Mouse (Mus musculus) R1 (cell line): ENCODE measurements around the gene Get4.

Source experiments
- DNase-seq: peaks from one replicate; pipeline ENCODE4 v3.0.0-alpha.2; 2018; ENCODE audit warnings: low read depth, low spot score

Gene Get4

DNA sequence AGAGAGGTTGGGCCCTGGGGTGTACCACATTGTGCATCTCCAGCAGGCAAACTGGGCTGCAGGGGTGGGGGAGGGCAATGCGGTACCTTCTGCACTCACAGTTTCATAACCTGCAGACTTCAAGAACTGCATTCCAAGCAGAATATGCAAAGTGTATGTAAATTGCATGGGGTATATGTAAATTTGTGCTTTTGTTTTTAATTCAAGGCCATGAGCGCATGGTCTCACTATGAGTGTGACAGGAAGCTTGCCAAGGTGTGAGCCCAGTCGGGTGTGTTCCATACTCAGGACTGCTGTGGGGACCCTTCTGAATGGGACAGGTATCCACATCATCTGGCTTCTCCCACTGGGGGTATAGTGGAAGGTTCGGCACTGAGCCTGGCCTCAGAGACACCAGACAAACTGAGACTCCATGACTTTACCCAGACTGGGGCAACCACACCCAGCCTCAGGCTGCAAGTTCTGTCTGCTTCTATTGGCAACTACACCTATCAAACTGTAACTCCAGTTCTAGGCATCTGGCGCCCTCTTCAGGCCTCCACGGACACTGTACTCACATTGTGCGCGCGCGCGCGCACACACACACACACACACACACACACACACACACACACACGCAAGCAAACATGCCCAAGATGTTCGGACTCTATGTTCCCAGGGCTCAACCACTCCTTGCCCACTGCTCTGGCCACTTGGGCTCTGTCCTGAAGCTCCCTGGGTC is 31.5 kb downstream of the Get4 start:
- DNase-seq, result peak; percentile 78

DNA sequence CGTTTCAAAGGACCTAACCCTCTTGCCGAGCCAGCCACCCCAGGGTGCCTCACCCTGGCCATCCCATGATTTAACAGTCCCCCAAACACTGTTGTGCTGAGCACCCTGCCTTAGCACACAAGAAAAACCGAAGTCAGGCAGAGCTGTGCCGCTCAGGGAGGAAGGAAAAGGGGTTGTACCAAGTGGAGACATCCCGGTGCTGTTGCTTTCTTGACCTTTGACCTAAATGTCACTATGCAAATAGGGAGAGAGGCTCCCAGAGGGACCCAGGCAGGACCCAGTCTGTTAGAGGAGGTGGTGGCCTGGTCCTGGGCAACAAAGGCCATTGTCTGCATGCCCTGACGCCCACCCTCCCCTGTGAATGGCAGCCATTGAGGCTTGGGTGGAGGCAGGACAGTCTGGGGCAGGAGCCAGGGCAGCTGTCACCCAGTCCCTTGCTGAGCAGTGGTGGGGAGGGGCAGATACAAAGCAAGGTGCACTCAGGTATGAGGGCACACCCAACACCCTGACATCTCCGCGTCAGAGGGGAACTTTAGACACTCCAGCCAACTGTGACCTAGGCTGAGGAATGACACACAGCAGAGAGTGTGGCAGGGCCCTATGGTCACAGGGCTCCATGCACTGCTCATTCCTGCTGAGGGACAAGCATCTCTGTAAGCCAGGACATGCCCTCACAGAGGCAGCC is 33.4 kb downstream of the Get4 start:
- DNase-seq, result peak; percentile 62

DNA sequence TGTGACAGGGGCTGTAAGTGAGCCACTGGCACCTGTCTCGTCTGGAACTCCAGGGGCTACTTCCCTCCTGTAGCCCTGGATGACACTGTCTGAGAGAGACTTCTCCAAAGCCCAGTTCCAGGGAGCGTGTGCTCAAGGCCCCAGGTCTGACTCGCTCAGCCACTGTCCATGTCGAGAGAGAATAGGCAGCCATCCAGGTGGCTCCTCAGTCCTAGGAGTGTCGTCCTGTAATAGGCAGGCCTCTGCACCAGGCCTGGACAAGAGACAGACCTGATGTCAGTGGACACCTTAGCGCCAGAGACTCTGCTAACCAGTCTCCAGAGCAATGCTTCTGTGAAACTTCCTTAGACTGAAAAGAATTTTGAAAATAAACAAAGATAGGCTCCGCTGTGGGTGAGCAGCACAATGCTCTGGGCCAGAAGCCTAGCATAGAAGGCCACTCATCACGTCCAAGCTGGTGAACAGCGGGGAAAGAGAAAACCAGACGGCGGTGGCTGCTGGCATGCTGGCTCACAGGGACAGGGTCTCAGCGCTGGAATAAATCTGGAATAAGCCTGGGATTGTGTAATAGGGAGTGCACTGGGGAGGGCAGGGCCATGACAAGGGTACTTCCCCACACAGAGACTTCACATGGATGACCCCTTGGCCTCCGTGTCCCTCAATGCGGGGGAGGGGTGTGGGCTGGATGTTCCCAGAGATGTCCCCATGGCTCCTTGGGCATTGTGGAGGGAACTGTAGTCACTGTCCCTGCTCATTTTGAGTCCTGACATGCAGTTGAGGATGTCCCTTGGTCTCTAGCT is 34.2 kb downstream of the Get4 start:
- no peak for DNase-seq

DNA sequence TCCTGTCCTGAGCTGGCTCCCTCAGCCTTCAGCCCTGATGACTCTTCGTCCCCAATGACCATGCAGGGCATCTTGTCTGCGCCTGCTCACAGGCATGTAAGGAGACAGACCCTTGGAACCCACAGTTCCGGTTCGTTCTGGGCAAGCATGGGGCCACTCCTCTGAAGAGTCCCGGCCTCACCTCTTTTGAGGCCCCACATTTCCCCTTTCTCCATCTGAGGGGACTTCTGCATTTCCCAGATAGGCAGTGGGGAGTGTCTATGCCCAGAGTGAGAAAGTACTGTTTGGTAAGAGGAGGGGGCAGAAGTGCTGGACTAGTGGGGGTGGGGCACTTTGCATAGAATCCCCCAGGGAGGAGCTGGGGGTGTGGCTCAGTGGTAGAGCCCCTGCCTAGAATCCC is 35.0 kb downstream of the Get4 start:
- peak; percentile 58 for DNase-seq

DNA sequence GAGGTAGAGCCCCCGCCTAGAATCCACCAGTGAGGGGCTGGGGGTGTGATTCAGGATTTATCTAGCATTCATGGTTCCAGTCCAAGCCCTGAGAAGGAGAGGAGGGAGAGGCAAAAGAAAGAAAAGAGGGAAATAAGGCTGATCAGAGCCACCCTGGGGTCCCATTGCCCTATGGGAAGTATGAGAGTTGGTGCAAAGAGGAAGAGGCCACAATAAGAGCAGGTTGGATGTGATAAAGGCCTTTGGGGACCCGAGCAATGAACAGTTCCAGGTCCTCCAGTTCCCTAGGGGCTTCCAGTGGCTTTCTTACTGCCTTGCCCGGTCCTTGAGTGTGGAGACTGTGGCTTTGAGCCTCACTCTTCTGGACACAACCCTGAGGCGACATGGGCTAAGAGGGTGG is 35.7 kb downstream of the Get4 start:
- no peak for DNase-seq

DNA sequence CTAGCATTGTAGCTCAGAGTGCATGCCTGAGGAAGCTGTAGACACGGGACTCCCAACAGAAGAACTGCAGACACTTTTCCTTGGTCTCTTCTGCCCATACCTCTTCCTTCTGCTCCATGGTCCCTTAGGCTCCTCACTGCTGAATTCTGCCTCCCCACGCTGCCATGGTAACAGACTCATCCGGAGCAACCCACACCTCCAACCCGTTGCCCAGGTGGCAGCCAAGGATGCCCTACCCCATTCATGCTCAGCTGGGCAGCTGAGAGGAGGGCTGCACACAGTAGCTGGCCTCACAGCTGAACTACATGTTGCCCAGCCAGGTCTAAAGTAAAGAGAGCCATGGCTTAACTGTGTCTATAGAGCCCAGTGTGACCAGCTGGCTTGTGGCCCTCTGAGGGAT is 36.5 kb downstream of the Get4 start:
- no peak for DNase-seq

DNA sequence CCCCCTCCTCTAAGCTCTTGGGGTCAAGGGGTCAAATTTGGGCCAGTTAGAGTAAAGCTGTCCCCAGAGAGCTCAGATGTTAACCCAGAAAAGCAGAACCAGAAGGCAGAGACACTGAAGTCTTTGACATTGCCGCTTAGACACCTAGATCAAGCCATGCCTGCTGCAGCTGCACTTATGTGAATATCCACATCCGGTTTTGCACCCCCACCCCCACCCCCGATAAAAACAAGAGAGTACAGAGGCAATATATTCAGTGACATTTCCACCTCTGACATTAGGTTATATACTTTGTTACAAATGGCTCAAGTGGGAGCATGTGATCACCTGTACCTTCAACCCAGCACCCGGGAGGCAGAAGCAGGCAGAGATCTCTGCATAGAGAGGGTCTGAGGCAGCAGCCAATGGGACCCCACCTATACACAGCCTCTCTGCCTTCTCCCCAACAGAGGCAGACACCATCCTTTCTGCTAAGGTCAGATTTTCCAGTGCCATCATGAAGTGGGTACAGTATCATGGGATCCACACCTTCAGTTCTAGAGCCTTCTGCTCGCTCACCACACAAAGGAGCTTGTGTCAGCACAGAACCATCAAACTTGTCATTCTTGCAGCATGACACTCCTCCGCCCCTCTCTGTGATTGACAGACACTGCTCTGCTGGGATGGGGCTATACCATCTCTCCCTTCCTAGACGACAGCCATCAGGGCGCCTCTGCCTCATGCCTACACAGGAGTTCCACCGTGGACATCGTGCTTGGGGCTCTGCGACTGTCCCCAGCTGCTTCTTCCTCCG is 38.5 kb downstream of the Get4 start:
- DNase-seq, result no peak

DNA sequence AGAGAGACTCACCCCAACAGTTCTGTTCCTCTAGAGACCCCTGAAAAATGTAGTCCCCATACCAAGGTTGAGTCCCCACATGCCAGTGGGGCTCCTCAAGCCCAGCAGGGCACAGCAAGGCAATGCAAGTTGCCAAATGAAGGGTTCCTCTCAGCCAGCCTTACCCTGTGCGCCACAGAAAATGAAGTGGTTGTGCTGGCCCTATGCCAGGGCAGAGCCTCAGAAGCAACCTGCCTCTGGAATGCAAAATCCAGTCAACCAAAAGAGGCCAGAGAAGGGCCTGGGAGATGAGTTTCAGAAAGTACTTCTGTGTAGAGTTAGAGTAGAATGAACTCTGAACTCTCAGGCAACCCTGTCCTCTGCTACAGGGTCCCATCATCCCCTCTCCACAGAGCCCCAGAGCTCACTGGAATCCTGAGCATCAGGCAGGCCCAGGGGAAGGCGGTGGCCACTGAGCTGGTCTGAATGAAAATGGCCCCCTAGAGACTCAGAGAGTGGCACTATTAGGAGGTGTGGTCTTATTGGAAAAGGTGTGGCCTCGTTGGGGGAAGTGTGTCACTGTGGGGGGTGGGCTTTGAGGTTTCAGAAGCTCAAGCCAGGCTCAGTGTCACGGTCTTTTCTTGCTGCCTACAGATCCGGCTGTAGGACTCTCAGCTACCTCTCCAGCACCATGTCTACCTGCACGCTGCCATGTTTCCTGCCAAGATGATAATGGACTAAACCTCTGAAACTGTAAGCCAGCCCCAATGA is 39.9 kb downstream of the Get4 start:
- DNase-seq, result peak; percentile 79

DNA sequence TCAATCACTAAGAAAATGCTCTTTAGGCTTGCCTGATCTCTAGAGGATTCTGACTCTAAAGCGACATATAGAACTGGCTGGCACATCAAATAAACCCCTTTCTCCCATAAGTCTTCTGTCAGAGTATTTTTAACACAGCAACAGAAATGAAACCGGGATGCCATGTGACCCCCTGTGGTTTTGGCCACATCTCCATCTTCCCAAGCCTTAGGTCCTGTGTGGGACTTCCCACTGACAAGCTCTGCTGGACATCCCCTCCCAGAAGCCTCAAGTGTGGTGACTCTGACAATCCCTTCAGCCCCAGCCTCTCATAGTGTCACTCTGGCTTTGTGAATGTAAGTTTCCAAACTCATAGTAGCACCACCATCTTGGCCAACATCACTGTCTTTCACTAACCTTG is 42.0 kb downstream of the Get4 start:
- DNase-seq, result no peak

DNA sequence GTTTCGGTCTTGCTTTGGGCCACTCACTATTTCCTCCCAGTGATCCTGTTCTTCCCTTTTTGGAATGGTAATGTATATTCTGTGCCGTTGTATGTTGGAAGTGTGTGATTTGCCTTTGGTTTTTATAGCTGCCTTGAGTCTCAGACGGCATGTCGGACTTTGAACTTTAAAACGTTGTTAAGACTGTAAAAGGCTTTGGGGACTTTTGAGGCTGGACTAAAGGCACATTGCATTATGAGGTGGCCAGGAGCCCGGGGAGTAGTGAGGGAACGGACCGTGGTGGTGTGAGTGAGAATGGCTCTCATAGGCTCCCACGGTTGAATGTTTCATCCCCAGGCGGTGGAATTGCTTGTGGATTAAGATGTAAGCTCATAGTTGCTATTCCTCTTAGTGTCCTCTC is 45.0 kb downstream of the Get4 start:
- DNase-seq, result no peak

DNA sequence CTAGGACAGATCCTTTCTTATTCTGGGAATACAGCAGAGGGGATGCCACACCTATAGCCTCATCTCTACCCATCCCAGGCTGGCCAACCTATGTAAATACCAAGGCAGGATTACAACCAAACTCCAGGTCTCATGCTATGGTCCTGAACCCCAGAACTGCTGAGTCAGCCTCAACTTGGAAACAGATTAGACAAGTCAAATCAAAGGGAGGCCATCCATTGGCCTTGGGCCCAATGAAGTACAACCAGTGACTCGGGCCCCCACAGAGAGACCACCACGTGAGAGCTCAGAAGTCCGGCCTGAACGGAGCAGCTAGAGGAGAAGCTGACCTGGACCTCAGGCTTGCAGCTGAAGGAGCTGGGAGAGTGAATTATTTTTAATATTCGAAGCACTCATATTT is 45.6 kb downstream of the Get4 start:
- DNase-seq, result no peak

DNA sequence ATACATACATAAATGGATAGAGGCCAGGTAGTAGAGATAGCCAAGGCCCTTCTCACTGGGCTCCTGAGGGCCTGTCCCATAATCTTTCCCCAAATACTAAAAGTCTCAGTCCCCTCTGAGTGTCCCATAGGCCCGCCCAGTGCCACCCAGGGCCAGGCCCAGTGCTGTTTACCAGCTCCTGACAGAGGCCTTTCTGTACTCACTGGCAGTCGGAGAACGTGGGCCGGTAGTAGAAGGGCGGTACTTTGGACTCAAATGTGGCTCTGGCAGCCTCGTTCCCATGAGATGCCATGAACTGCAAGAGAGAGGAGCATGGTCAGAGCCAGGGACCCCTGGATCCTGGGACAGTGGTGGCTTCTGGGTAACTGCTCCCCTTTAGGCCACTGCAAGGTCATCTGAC is 50.0 kb downstream of the Get4 start:
- DNase-seq, result no peak

DNA sequence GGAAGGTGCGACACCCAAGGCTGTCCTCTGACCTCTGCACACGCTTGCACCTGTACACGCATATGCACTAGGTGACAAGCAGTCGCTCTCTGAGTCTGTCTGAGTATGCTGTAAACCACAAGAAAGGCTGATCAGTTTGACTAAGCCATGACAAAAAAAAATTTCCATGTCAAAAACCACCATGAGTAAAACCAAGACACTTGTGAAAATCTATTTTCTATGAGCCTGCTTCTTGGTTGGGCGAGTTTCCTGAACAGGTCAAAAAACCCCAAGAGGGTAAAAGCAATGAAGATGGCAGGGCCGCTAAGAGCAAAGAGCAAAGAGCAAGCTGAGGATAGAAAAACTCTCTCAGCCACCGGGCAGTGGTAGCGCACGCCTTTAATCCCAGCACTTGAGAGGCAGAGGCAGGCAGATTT is 51.5 kb downstream of the Get4 start:
- DNase-seq, result no peak

DNA sequence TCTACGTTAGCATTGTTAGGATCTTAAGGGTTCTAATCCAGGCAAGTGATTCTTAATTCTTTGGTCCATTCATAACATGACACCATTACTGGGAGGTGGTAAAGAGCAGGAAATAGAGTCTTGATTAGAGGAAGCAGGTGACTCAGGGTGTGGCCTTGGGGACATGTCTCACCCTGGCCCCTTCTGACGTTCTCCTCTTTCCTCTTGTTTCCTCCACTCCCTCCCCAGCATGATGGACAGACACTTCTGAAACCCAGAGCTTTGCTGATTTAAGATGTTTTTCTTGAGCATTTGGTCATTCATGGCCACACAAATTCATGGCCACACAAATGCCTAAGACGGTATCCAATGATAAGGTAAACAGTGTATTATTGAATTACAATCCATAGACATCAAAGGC is 57.8 kb downstream of the Get4 start:
- DNase-seq, result no peak

DNA sequence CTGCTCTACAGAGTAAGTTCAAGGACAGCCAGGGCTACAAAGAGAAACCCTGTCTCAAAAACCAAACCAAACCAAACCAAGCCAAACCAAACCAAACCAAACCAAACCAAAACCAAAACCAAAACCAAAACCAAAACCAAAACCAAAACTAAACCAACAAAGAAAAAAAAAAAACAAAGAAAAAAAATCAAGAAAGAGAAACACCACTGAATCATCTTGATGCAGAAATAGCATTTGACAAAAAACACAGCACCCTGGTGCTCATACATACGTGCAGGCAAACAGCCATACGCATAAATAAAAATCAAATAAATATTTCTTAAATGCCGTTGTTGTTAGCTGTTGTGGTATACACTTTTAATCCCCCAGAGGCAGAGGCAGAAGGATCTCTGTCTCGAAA is 58.4 kb downstream of the Get4 start:
- DNase-seq, result no peak

DNA sequence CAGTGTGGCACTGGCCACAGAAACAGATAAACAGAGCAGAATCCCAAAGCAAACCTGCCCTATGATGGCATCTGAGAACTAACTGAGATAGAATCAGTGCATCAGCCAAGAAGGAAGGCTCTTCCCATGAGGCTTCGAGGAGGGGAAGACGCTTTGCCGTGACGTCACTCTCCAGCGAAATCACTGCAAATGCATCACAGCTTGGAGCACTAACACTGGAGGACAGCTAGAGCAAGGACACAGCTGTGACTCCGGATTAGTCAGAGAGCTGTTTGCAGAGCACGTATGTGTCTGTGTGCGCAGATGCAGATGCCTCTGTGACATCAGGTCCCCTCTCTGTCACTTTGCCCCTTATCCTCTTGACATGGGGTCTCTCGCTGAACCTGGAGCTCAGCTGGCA is 59.7 kb downstream of the Get4 start:
- DNase-seq, result no peak

DNA sequence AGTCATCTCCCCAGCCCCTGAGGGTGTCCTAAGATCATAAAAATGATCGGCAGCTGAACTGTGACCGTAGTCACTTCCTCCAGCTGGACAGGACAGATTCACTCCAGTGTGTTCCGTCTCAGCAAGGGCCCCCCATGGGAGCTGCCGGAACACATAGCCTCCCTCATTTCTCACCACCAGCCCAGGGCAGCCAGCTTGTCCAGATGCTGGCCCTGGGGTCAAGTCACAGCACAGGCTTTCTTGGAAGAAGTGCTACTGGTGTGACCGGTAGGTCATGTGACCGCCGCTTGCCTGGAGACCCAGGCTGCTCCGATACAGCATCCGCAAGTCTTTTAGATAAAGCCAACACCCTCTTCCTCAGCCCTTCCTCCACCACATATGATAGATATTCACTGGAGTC is 61.4 kb downstream of the Get4 start:
- no peak for DNase-seq

DNA sequence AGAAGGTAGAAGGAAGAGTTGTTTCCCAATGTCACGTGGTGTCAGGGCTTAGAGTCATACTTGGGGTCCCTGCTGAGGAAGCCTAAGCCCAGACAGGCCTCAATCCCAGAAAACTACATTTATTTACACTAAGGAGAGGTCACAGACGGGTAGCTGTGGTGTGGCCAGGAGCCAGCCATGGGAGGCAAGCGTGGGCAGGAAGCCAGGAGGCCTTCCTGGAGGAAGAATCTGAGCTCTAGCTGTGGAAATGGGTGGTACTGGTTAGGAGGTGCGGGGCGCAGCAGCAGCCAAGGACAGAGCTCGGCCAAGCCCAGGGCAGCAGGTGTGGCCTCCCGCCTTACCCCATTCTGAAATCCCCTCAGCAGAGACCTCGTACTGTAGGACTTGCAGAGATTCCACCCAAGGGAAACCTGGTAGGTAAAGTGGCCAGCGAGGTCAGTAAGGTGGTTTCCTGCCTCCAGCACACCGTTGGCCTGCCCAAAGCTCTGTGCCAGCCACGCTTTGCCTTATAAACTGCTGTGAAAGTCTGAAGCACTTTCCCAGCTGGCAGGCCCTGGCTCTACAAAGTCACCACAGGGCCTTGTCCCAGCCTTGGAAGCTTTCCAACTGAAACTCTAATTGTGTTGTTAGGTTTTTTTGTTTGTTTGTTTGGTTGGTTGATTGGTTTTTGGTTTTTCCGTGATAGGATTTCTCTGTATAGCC is 63.0 kb downstream of the Get4 start:
- DNase-seq, result no peak

DNA sequence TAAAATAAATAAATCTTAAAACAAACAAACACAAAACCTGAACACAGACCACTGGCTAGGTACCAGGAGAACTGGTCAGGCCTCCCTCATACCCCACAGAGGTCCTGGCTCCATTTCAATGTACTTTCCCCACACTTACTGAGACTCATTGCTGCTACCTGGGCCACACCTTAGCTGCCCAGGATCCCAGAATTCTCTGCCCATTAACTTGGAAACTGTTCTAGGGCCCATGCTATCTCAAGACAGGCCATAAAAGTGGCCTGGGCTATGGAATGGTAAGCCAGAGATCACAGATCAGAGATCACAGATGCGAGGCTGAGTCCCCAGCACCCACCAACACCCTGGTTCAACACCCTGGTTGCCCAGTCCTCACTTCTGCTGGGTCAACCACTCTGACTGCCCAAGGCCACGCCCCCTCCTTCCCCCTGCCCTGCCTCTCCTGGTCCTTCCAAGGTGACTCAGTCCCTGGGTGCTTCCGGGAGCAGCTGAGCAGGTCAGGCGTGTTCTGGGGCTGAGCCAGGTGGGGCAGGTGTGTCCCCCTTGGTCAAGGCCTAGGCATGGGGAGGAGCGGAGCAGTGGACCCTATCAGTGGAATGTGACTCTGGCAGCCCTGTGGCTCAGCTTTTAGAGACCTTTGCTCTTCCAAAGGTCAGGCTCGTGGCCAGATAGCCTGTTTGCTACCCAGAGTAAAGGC is 65.0 kb downstream of the Get4 start:
- DNase-seq, result no peak
